Mouse (Mus musculus) heart, embryonic 13.5 days (tissue): ENCODE data around the gene Ppm1g. TPM values are rescaled to one million over a fixed set of nuclear protein-coding genes. Genes with fewer than 3 reads are reported as not detected.
"Not testable (repeated sequence)": the region's sequence is repeated elsewhere in the genome, so short reads cannot be mapped to it uniquely, and the experiment has no call there.

ENCODE experiments used
- ATAC-seq: fragments of 200-750 bp; cut with Nextera tagmentation; 2 replicates; pipeline ENCODE4 v1.8.0; 2017; ENCODE audit warnings: moderate TSS enrichment; ENCODE audit not compliant: insufficient number of reproducible peaks, low FRiP score, low TSS enrichment; ENCODE audit errors: extremely low read depth
- H3K27ac ChIP-seq: fragments of 300-500 bp; sonication (generic); replicated peaks from 2 replicates; pipeline ENCODE4 v1.5.1; 2015; ENCODE audit warnings: moderate library complexity, mild to moderate bottlenecking, inconsistent platforms
- H3K27me3 ChIP-seq: fragments of 300-500 bp; sonication (generic); replicated peaks from 2 replicates; pipeline ENCODE4 v1.6.1; 2015; ENCODE audit warnings: mild to moderate bottlenecking, inconsistent platforms
- H3K36me3 ChIP-seq: fragments of 300-500 bp; sonication (generic); 2 replicates; pipeline ENCODE4 v1.6.1; 2015; ENCODE audit warnings: mild to moderate bottlenecking, inconsistent platforms
- H3K4me1 ChIP-seq: fragments of 300-500 bp; sonication (generic); 2 replicates; pipeline ENCODE4 v1.6.1; 2015; ENCODE audit warnings: inconsistent platforms
- H3K4me2 ChIP-seq: fragments of 300-500 bp; sonication (generic); 2 replicates; pipeline ENCODE4 v1.6.1; 2015; ENCODE audit warnings: inconsistent platforms, mild to moderate bottlenecking, moderate library complexity
- H3K4me3 ChIP-seq: fragments of 300-500 bp; sonication (generic); 2 replicates; pipeline ENCODE4 v1.5.1; 2015; ENCODE audit warnings: moderate library complexity, mild to moderate bottlenecking, inconsistent platforms
- H3K9ac ChIP-seq: fragments of 300-500 bp; sonication (generic); 2 replicates; pipeline ENCODE4 v1.6.1; 2015; ENCODE audit warnings: inconsistent platforms, mild to moderate bottlenecking, moderate library complexity
- H3K9me3 ChIP-seq: fragments of 300-500 bp; sonication (generic); 2 replicates; pipeline ENCODE4 v1.6.1; 2016; ENCODE audit warnings: inconsistent platforms
- WGBS: fragments of 180-500 bp; shearing (Covaris S2); methylation state at CpG from one replicate; pipeline ENCODE4 v1.1.7; 2015; ENCODE audit warnings: mixed read lengths; 5-methylcytosine and 5-hydroxymethylcytosine counted together
- polyA plus RNA-seq: library from polyadenylated mRNA; unstranded; fragments of >200 nt; fragmentation: Nextera tagmentation; extraction: Ambion mirVana; gene quantifications from 2 replicates; pipeline ENCODE4 v1.2.1, GENCODE M21; 2015

The Ppm1g gene
- polyA plus RNA-seq, 1 experiment from 2014 or later = 101 TPM

DNA sequence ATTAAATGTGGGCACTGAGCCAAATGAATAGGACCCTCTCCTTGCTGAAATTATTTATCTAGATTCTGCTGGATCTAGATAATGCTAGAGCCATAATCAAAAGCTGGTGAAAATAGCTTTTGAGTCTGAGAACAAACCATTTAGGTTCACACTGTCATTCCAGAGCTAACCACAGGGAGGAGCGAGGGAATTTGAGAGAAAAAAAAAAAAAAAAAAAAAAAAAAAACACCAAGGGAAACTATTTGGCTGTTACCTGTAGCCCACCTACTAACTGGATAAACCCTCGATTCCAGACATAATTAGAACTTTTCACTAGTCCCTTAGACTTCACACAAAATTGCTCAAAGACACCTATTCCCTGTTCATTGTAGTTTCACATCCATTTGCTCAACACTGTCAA is 1.4 kb downstream of the Ppm1g start:
- 2% methylated on average over 2 of the region's 2 CpGs for WGBS
- Histone ChIP-seq H3K4me3 (peak overlapping the region; percentile 97), H3K4me1 (peaks cover 29% of the 10 kb centered on the region), H3K27ac (peak overlapping the region; percentile 13; the same call in 1 of the 2 replicates), H3K9me3 (no peaks in the 10 kb centered on the region), H3K27me3 (no peaks in the 10 kb centered on the region), H3K4me2 (peak overlapping the region; percentile 90), H3K36me3 (0 out of 2 replicates have a peak, but pooled peaks cover 3% of the 10 kb centered on the region), H3K9ac (peak overlapping the region; percentile 97)
- no peak for ATAC-seq

DNA sequence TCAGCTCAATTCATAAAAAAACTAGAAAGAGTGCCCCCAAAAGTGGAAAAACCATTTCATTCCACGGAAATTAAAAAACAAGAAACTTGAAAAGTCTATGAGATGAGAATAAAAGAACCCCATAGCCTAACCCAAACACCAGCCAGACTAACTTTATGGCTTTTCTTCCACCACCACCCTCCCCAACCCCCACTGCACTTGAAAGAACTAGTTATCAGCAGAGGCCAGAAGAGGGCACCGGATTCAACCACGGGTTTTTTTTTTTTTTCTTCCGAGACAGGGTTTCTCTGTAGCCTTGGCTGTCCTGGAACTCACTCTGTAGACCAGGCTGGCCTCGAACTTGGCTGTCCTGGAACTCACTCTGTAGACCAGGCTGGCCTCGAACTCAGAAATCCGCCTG is 2.2 kb downstream of the Ppm1g start:
- Histone ChIP-seq H3K27me3 (no peaks in the 10 kb centered on the region), H3K27ac (no peak overlapping the region), H3K4me1 (peaks cover 29% of the 10 kb centered on the region), H3K4me2 (peak overlapping the region; percentile 90), H3K9me3 (no peaks in the 10 kb centered on the region), H3K4me3 (peak overlapping the region; percentile 17; the same call in 1 of the 2 replicates), H3K36me3 (0 out of 2 replicates have a peak, but pooled peaks cover 3% of the 10 kb centered on the region), H3K9ac (no peak overlapping the region)
- WGBS = 40% methylated on average over 7 of the region's 7 CpGs
- no peak for ATAC-seq

GRCm38 (mm10) chr5:31216554-31216953 is 3.9 kb downstream of the Ppm1g start:
- not testable (repeated sequence) for H3K27ac ChIP-seq, H3K27me3 ChIP-seq, ATAC-seq, H3K9ac ChIP-seq, H3K4me2 ChIP-seq, H3K9me3 ChIP-seq, H3K4me3 ChIP-seq, H3K36me3 ChIP-seq
- 83% methylated on average over 6 of the region's 6 CpGs for WGBS
- H3K4me1 ChIP-seq = peaks cover 25% of the 10 kb centered on the region

DNA sequence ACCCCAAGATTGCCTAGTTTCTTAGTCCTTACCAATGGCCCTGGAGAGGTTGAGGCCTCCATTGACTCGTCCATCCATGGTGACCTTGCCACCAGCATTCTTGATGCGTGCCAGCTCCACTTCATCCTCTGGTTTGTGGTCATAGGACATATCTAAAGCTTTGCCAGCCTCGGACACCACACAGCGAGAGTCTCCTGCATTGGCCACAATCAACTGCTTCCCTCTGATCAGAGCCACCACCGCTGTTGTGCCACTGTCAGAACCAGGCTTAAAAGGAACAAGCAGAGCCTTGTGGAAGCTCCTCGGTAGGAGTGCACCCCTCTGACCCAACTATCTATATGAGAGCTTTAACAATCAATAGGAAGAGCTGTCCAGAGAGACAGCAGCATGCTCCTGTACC is 16.1 kb downstream of the Ppm1g start:
- ATAC-seq = no peak
- Histone ChIP-seq H3K9ac (no peak overlapping the region), H3K4me1 (peaks cover 24% of the 10 kb centered on the region), H3K27ac (no peak overlapping the region), H3K27me3 (no peaks in the 10 kb centered on the region), H3K9me3 (peaks cover 4% of the 10 kb centered on the region), H3K4me3 (no peak overlapping the region), H3K36me3 (peaks cover 73% of the 10 kb centered on the region), H3K4me2 (no peak overlapping the region)
- 87% methylated on average over 6 of the region's 6 CpGs for WGBS

DNA sequence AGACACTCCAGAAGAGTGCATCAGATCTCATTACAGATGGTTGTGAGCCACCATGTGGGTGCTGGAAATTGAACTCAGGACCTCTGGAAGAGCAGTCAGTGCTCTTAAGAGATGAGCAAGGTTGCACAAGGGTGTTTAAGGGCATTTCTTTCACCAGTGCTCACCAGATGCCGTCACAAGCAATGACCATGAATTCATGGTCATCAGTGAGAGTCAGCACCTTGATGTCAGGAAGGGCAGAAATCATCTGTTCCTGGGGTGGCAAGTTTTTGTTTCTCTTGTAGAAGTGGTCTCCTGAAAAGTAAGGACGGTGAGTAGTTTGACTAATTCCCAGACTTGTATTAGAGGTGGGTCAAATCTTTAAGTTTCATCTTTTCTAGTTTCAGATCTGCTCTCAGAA is 16.6 kb downstream of the Ppm1g start:
- H3K36me3 ChIP-seq = peaks cover 78% of the 10 kb centered on the region
- H3K9ac ChIP-seq = no peak overlapping the region
- no peak overlapping the region for H3K27ac ChIP-seq
- no peaks in the 10 kb centered on the region for H3K27me3 ChIP-seq
- H3K4me2 ChIP-seq = no peak overlapping the region
- no peak overlapping the region for H3K4me3 ChIP-seq
- H3K9me3 ChIP-seq = peaks cover 4% of the 10 kb centered on the region
- WGBS = 85% methylated on average over 2 of the region's 2 CpGs
- H3K4me1 ChIP-seq = peaks cover 24% of the 10 kb centered on the region
- no peak for ATAC-seq

DNA sequence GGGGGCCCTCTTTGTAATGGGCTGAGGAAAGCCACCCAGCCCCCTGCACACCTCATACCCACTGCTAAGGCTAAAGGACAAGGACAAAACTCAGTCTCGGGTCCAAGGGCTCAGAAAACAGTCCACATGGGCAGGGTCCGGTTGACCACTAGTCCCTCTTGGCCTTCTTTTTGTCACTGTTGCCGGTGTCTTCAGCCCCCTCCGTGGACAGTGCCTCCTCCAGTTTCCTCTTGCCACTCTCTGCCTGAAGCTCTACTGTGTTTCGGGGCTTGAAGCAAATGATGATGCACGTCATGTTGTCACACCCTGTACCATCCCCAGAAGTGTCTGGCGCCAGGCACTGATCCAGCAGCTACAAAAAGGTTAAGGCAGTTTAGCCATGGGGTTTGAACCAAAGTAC is 17.6 kb downstream of the Ppm1g start:
- no peak for ATAC-seq
- Histone ChIP-seq H3K4me1 (peaks cover 24% of the 10 kb centered on the region), H3K27ac (peak overlapping the region; percentile 83), H3K9me3 (peaks cover 4% of the 10 kb centered on the region), H3K4me3 (peak overlapping the region; percentile 77), H3K4me2 (peak overlapping the region; percentile 94), H3K27me3 (no peaks in the 10 kb centered on the region), H3K36me3 (peaks cover 82% of the 10 kb centered on the region), H3K9ac (peak overlapping the region; percentile 84; the same call in 1 of the 2 replicates)
- 81% methylated on average over 7 of the region's 7 CpGs for WGBS

DNA sequence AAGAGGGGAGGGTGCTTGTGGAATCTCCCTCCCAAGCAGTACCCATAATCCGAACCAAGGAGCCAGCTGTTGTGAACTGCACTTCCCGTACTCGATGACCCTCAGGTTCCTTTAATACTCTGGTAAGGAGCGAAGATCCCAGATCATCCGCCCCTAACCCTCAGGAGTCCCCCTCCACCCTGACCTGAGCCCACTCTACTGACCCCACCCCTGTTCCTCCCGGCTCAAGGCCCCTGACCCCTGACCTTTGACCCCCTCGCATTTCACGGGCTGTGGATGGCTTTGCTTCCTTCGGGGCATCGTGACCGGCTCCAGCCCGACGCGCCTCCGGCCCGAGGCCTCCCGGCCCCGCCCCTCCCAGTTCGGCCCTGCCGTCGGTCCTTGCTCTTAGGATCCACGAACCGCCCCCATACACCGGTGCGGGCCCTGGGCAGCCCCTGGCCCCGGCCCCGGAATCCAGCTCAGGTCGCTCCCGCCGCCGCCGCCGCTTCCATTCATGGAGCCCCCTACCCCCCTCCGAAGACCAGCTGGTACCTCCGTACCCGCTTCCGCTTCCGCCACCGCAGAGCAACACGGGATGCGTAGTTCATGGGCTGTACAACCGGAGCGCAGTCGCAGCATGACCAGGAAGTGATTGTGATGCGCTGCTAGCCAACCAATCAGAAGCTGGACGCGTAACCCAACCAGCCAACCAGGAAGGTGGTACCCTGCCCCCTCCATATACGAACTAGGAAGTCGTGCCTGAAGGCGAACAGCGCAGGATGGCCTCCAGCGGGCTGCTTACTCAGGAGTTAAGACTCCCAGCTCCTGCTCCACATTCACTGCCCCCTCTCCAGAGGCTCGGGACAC is 18.5 kb downstream of the Ppm1g start, which contains the start of gene Zfp513:
Gene Zfp513 (minus strand): TSS at position 562 of the 849 bp plus-strand sequence.
- Histone ChIP-seq H3K9ac (peak within 1 kb of the TSS; percentile 90), H3K4me3 (peak within 1 kb of the TSS; percentile 77), H3K27me3 (no peaks in the 10 kb centered on the region), H3K4me1 (peaks cover 24% of the 10 kb centered on the region), H3K4me2 (peak within 1 kb of the TSS; percentile 94), H3K9me3 (peaks cover 4% of the 10 kb centered on the region), H3K27ac (peak within 1 kb of the TSS; percentile 83), H3K36me3 (peaks cover 82% of the 10 kb centered on the region)
- ATAC-seq = peak; percentile 91
- under 1% methylated on average over 53 of the region's 53 CpGs for WGBS

DNA sequence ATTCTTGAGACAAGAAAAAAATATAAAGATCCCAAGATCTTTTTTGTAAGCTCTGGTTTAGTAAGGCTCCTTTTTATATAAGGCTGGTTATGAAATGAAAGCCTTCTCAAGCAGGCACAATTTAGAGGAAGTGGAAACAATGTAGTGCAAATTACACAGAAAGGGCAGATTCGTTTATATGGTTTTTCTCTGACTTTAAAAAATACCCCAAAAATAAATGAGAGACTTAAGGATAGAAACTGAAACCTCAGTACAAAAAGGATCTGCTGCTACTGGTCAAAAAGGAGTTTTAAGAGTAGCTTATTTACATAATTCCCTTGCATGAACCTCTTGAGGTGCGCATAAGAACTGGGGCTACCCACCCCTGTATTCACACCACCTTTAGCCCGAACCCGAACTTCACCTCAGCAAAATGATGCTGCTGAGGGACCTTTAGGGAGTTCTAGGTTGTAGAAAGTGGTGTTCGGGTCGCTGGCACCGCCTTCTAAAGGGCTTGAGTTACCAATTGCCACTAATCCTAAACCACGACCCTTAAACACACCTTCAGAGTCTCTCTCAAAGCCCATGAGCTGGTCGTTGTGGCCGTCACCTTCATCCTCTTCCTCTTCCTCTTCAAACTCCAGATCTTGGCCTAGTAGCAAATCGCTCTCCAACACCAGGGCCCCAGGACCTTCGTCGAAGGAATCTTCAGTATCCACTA is 19.3 kb downstream of the Ppm1g start:
- Histone ChIP-seq H3K4me3 (peak overlapping the region; percentile 77), H3K9ac (peak overlapping the region; percentile 90), H3K27me3 (no peaks in the 10 kb centered on the region), H3K36me3 (peaks cover 84% of the 10 kb centered on the region), H3K4me1 (peaks cover 24% of the 10 kb centered on the region), H3K4me2 (peak overlapping the region; percentile 94), H3K9me3 (peaks cover 4% of the 10 kb centered on the region), H3K27ac (peak overlapping the region; percentile 79)
- WGBS = 14% methylated on average over 13 of the region's 13 CpGs
- no peak for ATAC-seq

GRCm38 (mm10) chr5:31200327-31200768 is 20.1 kb downstream of the Ppm1g start:
- H3K4me3 ChIP-seq = peak overlapping the region; percentile 77; the same call in 1 of the 2 replicates
- peaks cover 84% of the 10 kb centered on the region for H3K36me3 ChIP-seq
- WGBS = 88% methylated on average over 27 of the region's 27 CpGs
- ATAC-seq = no peak
- H3K4me1 ChIP-seq = peaks cover 24% of the 10 kb centered on the region
- H3K27me3 ChIP-seq = no peaks in the 10 kb centered on the region
- peaks cover 4% of the 10 kb centered on the region for H3K9me3 ChIP-seq
- H3K27ac ChIP-seq = no peak overlapping the region
- peak overlapping the region; percentile 94 for H3K4me2 ChIP-seq
- peak overlapping the region; percentile 90 for H3K9ac ChIP-seq

GRCm38 (mm10) chr5:31199893-31200292 is 20.6 kb downstream of the Ppm1g start:
- no peak overlapping the region for H3K27ac ChIP-seq
- H3K9me3 ChIP-seq = peaks cover 4% of the 10 kb centered on the region
- H3K4me3 ChIP-seq = 0 out of 2 replicates have a peak overlapping the region, but pooled peaks have one; percentile 77
- no peak overlapping the region for H3K9ac ChIP-seq
- no peak overlapping the region for H3K4me2 ChIP-seq
- no peak for ATAC-seq
- WGBS = 85% methylated on average over 9 of the region's 9 CpGs
- H3K27me3 ChIP-seq = no peaks in the 10 kb centered on the region
- H3K36me3 ChIP-seq = peaks cover 84% of the 10 kb centered on the region
- peaks cover 24% of the 10 kb centered on the region for H3K4me1 ChIP-seq

GRCm38 (mm10) chr5:31199321-31199892 is 21.1 kb downstream of the Ppm1g start:
- peaks cover 84% of the 10 kb centered on the region for H3K36me3 ChIP-seq
- no peak overlapping the region for H3K9ac ChIP-seq
- 88% methylated on average over 19 of the region's 19 CpGs for WGBS
- no peak overlapping the region for H3K4me3 ChIP-seq
- ATAC-seq = no peak
- peaks cover 4% of the 10 kb centered on the region for H3K9me3 ChIP-seq
- H3K4me2 ChIP-seq = no peak overlapping the region
- H3K4me1 ChIP-seq = peaks cover 28% of the 10 kb centered on the region
- H3K27ac ChIP-seq = no peak overlapping the region
- H3K27me3 ChIP-seq = no peaks in the 10 kb centered on the region
